Mouse (Mus musculus): Measurements from ENCODE around the gene Olfr521.
"Not testable (repeated sequence)": the region's sequence is repeated elsewhere in the genome, so short reads cannot be mapped to it uniquely, and the experiment has no call there.

Gene Olfr521

GRCm38 (mm10) chr7:99807043-99807442 lies 43.7 kb downstream of the Olfr521 start:
- not testable (repeated sequence) for DNase-seq (ENCODE audit: low read depth, low spot score)

- no peak for DNase-seq (ENCODE audit: low read depth, low spot score)
Measured at GRCm38 (mm10) chr7:99810814-99811213, 47.5 kb downstream of the Olfr521 start.

- DNase-seq (ENCODE audit: low read depth, low spot score): no peak
Measured at GRCm38 (mm10) chr7:99811661-99812060, 48.4 kb downstream of the Olfr521 start.

- peak; percentile 34 for DNase-seq (ENCODE audit: low read depth, low spot score)
Measured at GRCm38 (mm10) chr7:99813394-99813793, 50.1 kb downstream of the Olfr521 start.

- not testable (repeated sequence) for DNase-seq (ENCODE audit: low read depth, low spot score)
Measured at GRCm38 (mm10) chr7:99818181-99818725, 54.9 kb downstream of the Olfr521 start.
